Mouse (Mus musculus) myocyte (in vitro differentiated cells): ENCODE measurements around the gene Sgo1.

Experiments used
- CEBPB ChIP-seq: IDR thresholded peaks from 2 replicates; pipeline ENCODE4 v1.6.1; 2011; ENCODE audit warnings: mild to moderate bottlenecking, moderate library complexity; ENCODE audit not compliant: poor library complexity, insufficient read depth, severe bottlenecking
- E2F4 ChIP-seq: IDR thresholded peaks from one replicate; pipeline ENCODE4 v1.6.1; 2011; ENCODE audit warnings: mild to moderate bottlenecking, control low read depth, moderate library complexity; ENCODE audit not compliant: insufficient read depth
- MAX ChIP-seq: IDR thresholded peaks from one replicate; pipeline ENCODE4 v1.6.1; 2011; ENCODE audit warnings: low read depth, mild to moderate bottlenecking, control low read depth
- MYOD1 ChIP-seq, 3 experiments: IDR thresholded peaks; one replicate each; pipeline ENCODE4 v1.6.1; 2011; ENCODE audit warnings: control low read depth in 2 of 3, low read depth in 2 of 3, mild to moderate bottlenecking in 2 of 3, moderate library complexity in 1 of 3; ENCODE audit not compliant: insufficient read length in 2 of 3, control insufficient read depth in 1 of 3
- MYOG ChIP-seq, 3 experiments: IDR thresholded peaks; one replicate each; pipeline ENCODE4 v1.6.1; 2011; ENCODE audit warnings: control low read depth in 2 of 3, low read depth in 2 of 3, mild to moderate bottlenecking in 2 of 3; ENCODE audit not compliant: insufficient read length in 2 of 3, control insufficient read depth in 1 of 3, insufficient read depth in 1 of 3
- POLR2A ChIP-seq: IDR thresholded peaks from one replicate; pipeline ENCODE4 v1.6.1; 2011; ENCODE audit warnings: low read depth, mild to moderate bottlenecking, control low read depth, moderate library complexity; ENCODE audit not compliant: insufficient read length
- POLR2AphosphoS2 ChIP-seq: IDR thresholded peaks from one replicate; pipeline ENCODE4 v1.6.1; 2011; ENCODE audit warnings: low read depth, control low read depth; ENCODE audit not compliant: insufficient read length
- REST ChIP-seq: IDR thresholded peaks from one replicate; pipeline ENCODE4 v1.6.1; 2011; ENCODE audit warnings: mild to moderate bottlenecking, control low read depth, moderate library complexity; ENCODE audit not compliant: insufficient read depth, insufficient read length
- SRF ChIP-seq: IDR thresholded peaks from one replicate; pipeline ENCODE4 v1.6.1; 2011; ENCODE audit warnings: low read depth; ENCODE audit not compliant: control insufficient read depth, insufficient read length
- TCF12 ChIP-seq: IDR thresholded peaks from one replicate; pipeline ENCODE4 v1.6.1; 2011; ENCODE audit warnings: mild to moderate bottlenecking, control low read depth; ENCODE audit not compliant: poor library complexity, insufficient read depth, severe bottlenecking
- TCF3 ChIP-seq: IDR thresholded peaks from one replicate; pipeline ENCODE4 v1.6.1; 2011; ENCODE audit warnings: low read depth, control low read depth; ENCODE audit not compliant: insufficient read length
- USF1 ChIP-seq: IDR thresholded peaks from one replicate; pipeline ENCODE4 v1.6.1; 2011; ENCODE audit warnings: low read depth, mild to moderate bottlenecking, control low read depth, moderate library complexity

GRCm38 (mm10) chr17:53650251-53650661, 38.9 kb downstream of the Sgo1 start:
- TF ChIP-seq E2F4 (no peak), MYOD1 (IDR thresholded peaks at IDR 0.05; ENCODE audit: control insufficient read depth in 1 of 3, insufficient read length in 2 of 3, low read depth in 2 of 3) (no peak), MAX (no peak), MYOG (IDR thresholded peaks at IDR 0.05; ENCODE audit: control insufficient read depth in 1 of 3, insufficient read depth in 1 of 3, insufficient read length in 2 of 3, low read depth in 2 of 3) (no peak), POLR2A (no peak), POLR2AphosphoS2 (no peak), USF1 (no peak), TCF12 (no peak), SRF (no peak), CEBPB (no peak), TCF3 (no peak), REST (no peak)
